Mouse (Mus musculus): ENCODE measurements at regions not wholly inside any gene's neighbourhood (a gene's known extent, or its start where the extent isn't known, plus 50 kb on each side); places are given as distances from the start of the nearest gene placed in this dataset.
A peak's percentile ranks its signal among the peaks of the same experiment; 100 is the strongest.
"Not testable (repeated sequence)": the region's sequence is repeated elsewhere in the genome, so short reads cannot be mapped to it uniquely, and the experiment has no call there.

DNA sequence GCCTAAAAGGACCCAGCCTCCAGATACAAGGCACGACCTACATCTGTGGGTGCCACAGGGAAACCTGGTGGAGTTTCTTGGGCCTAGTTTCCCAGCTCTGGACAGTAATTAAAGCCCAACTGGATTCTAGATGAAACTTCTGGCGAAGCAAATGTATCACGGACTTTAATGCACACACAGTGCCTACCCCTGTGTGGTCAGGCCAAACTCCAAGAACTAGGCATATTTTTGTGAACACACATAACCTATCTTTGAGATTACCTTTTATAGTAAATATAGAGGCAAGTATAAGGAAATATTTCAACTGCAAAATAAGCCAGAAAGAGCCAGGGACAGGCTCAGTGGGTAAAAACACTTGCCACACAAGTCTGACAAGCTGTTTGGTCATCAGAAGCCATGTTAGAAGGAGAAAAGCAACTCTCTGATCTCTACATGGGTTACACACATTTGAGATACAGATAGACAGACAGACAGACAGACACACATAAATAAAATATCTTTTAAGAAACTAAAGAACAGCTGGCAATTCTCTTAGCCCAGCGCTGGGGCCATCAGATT is 63.7 kb upstream of the Cpm start:
- Histone ChIP-seq H3K36me3 (no peaks in the 10 kb centered on the region), H3K4me1 (no peaks in the 10 kb centered on the region), H3K4me2 (replicated peaks) (no peak overlapping the region), H3K9ac (no peak overlapping the region), H3K27ac (replicated peaks) (no peak overlapping the region), H3K27me3 (0 out of 2 replicates have a peak, but pooled peaks cover 9% of the 10 kb centered on the region), H3K4me3 (replicated peaks) (no peak overlapping the region), H3K9me3 (replicated peaks) (no peaks in the 10 kb centered on the region)
- no peak for ATAC-seq (ENCODE audit: insufficient number of reproducible peaks, low FRiP score, low TSS enrichment, low read depth)
- 88% methylated on average over 4 of the region's 4 CpGs for WGBS

DNA sequence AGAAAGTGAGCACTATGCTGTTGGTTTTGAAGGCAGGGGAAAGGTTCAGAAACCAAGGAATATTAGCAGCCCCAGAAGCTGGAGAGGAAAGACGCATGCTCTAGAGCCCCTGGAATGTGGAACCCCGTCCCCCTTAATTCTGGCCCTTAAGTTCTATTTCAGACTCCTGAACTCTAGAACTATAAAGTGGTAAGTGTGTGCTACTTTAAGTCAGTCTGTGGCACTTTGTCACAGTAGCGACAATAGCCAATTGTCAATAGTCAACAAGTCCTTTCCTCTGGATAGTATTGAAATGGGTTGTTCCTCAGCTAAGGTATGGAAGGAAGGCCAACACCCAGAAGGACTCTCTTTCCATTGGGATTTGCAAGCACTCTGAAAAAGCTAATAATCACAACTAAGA is 64.2 kb upstream of the Cpm start:
- Histone ChIP-seq H3K27ac (replicated peaks) (no peak overlapping the region), H3K9ac (no peak overlapping the region), H3K4me1 (peaks cover 2% of the 10 kb centered on the region; the same call in 1 of the 2 replicates), H3K4me2 (replicated peaks) (no peak overlapping the region), H3K27me3 (0 out of 2 replicates have a peak, but pooled peaks cover 6% of the 10 kb centered on the region), H3K9me3 (replicated peaks) (no peaks in the 10 kb centered on the region), H3K4me3 (replicated peaks) (no peak overlapping the region), H3K36me3 (no peaks in the 10 kb centered on the region)
- 87% methylated on average over 3 of the region's 3 CpGs for WGBS
- ATAC-seq (ENCODE audit: insufficient number of reproducible peaks, low FRiP score, low TSS enrichment, low read depth) = no peak

DNA sequence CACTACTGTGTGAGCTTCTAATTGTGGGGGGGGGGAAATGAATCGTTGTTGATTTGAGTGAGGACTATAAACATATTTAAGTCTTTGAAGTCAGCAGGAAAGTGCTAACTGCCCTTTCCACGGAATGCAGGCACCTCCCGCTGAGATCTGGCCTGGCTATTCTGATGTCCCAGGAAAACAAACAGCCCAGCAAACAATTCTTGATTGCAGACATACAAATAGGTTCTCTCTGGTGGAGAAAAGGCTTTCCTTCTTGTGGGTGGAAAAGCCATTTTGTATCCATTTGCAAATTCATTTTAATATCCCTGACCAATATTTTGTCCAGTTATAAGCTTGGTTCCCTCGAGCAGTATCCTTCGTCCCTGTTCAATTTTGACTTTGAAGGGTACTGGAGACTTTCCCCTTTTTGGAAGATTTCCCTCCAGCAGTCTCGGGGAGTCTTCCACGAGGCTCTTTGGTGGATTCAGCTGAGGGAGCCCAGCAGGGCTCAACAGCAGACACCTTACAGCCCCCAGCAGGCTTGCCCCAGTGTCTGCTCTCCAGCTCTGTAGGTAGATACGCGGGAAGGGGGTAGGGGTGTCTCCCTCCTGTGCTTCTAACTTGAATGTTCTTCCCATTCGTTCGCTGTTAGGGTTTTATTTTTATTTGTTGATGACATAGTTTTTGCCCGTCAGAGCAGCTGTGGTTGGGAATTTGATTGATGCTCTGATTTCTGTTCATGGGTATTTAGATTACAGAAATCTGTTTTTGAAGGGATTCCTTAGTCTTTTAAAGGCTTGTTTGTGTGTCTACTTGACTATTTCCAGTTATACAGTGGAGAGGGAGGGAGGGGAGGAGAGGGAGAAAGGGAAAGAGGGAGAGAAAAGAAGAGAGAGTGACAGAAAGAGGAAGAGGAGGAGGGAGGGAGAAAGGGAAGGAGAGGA is 64.9 kb upstream of the Cpm start:
- Histone ChIP-seq H3K4me3 (replicated peaks) (no peak overlapping the region), H3K9ac (no peak overlapping the region), H3K4me1 (peaks cover 7% of the 10 kb centered on the region), H3K4me2 (replicated peaks) (no peak overlapping the region), H3K27ac (replicated peaks) (no peak overlapping the region), H3K27me3 (0 out of 2 replicates have a peak, but pooled peaks cover 1% of the 10 kb centered on the region), H3K36me3 (no peaks in the 10 kb centered on the region), H3K9me3 (replicated peaks) (no peaks in the 10 kb centered on the region)
- no peak for ATAC-seq (ENCODE audit: insufficient number of reproducible peaks, low FRiP score, low TSS enrichment, low read depth)
- WGBS = 38% methylated on average over 12 of the region's 12 CpGs

DNA sequence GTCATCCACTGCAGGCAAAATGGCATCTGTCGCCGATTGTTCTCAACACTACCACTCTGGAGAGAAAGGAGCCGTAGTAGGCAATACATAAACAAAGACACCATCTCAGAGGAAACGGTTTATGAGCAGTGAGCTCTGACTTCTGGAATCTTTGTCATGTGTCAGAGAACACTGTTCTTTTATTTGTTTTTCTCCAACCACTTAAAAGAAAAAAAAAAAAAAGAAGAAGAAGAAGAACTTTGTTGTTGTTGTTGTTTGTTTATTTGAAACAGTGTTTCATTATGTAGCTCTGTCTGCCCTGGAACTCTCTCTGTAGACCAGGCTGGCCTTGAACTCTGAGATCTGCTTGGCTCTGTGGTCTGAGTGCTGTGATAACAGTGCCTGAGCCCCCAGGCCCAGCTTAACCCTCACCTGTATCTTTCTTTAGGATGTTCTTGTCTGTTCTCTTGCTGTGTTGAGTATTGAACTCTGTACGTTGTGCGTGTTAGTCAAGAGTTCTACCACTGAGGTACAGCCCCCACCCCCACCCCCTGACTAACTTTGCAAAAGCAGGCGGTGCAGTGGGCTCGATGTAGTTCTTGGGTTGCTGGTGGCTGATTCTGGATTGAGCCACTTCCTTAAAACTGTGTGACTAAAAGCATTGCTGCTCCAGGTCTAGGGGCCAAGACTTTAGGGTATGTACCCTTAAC is 65.7 kb upstream of the Cpm start:
- 0 out of 2 replicates have a peak, but pooled peaks cover 2% of the 10 kb centered on the region for H3K27me3 ChIP-seq
- no peak overlapping the region for H3K4me2 ChIP-seq (replicated peaks)
- no peaks in the 10 kb centered on the region for H3K9me3 ChIP-seq (replicated peaks)
- 71% methylated on average over 8 of the region's 8 CpGs for WGBS
- ATAC-seq (ENCODE audit: insufficient number of reproducible peaks, low FRiP score, low TSS enrichment, low read depth) = no peak
- H3K27ac ChIP-seq (replicated peaks) = no peak overlapping the region
- H3K4me3 ChIP-seq (replicated peaks) = no peak overlapping the region
- peaks cover 7% of the 10 kb centered on the region for H3K4me1 ChIP-seq
- H3K9ac ChIP-seq = no peak overlapping the region
- H3K36me3 ChIP-seq = no peaks in the 10 kb centered on the region

DNA sequence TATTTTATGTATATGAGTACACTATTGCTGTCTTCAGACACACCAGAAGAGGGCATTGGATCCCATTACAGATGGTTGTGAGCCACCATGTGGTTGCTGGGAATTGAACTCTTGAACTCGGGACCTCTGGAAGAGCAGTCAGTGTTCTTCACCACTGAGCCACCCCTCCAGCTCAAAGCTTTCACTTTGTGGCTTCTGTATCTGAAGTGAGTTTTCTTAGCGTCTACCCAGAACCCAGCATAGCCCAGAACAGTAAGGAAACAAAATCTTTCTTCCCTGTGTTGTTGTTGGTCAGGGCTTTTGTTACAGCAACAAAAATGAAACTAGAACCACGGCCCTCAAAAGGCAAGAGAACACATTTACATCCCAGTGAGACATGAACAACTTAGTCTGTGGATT is 66.5 kb upstream of the Cpm start:
- not testable (repeated sequence) for H3K27ac ChIP-seq (replicated peaks); H3K4me3 ChIP-seq (replicated peaks); H3K4me2 ChIP-seq (replicated peaks); ATAC-seq (ENCODE audit: insufficient number of reproducible peaks, low FRiP score, low TSS enrichment, low read depth); H3K9ac ChIP-seq; H3K4me1 ChIP-seq; H3K27me3 ChIP-seq; H3K36me3 ChIP-seq; H3K9me3 ChIP-seq (replicated peaks)
- WGBS = 75% methylated on average over 3 of the region's 3 CpGs

DNA sequence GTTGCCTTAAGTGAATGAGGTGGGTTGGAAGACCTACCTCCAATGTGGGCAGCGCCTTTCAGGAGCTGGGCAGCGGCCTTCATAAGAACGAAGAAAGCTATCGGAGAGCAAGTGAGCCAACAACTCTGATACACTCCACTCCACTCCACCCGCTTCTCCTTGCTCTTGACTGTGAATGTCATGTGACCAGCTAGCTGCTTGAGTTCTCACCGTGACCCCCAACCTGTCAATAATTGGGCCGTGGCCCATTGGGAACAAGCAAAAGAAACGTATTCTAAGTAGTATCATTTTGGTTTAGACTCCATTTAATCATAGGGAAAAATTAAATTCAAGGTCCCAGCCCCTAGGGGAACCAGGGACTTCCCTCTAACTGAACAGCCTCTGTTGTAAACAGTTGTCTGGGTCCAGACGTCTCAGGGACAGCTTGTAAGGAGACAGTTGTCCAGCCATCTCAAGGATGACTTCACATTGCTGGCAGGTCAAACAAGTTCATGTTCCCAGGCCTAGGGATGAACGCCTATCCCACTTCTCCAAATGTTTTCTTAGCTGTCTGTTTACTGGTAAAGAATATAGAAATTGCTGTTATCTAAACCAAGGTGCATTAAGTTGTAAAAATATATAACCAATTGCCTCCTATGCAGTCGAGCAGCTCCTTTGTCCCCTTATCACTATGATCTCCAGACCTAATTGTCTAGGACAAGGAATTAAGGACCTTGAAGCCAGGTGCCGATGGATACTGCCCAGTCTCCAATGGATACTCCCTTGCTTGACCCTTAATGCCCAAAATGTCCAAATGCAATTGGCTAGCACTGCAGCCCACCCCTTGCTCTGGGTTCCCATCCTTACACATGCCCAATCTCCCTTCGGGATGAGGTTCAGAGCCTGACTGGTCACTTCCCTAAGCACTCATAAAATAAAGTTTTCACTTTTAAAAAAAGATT is 67.1 kb upstream of the Cpm start:
- 85% methylated on average over 13 of the region's 13 CpGs for WGBS
- Histone ChIP-seq H3K4me1 (peaks cover 7% of the 10 kb centered on the region), H3K27me3 (0 out of 2 replicates have a peak, but pooled peaks cover 2% of the 10 kb centered on the region), H3K27ac (replicated peaks) (no peak overlapping the region), H3K36me3 (no peaks in the 10 kb centered on the region), H3K9me3 (replicated peaks) (no peaks in the 10 kb centered on the region), H3K4me3 (replicated peaks) (no peak overlapping the region), H3K4me2 (replicated peaks) (no peak overlapping the region), H3K9ac (no peak overlapping the region)
- ATAC-seq (ENCODE audit: insufficient number of reproducible peaks, low FRiP score, low TSS enrichment, low read depth) = no peak

DNA sequence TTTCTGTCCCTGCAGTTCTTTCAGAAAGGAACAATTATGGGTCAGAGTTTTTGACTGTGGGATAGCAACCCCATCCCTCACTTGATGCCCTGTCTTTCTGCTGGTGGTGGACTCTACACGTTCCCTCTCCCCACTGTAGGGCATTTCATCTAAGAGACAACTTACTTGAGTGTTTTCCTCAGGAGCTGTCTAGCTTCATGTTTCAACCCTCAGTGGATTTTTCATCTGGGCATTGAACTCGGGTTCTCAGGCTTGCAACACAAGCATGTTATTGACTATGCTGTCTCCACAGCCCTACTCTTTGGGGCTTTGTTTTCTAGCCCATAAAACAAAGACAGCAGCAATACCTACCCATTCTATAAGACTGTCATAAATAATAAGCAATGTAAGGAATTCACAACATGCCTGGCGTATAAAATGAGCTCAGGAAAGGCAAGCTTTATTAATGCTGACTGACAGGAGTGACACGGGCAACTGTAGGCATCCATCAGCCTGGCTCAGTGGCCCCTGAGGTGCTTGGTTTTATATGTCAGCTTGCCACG is 68.0 kb upstream of the Cpm start:
- 0 out of 2 replicates have a peak, but pooled peaks cover 2% of the 10 kb centered on the region for H3K27me3 ChIP-seq
- H3K36me3 ChIP-seq = no peaks in the 10 kb centered on the region
- H3K9ac ChIP-seq = no peak overlapping the region
- peaks cover 7% of the 10 kb centered on the region for H3K4me1 ChIP-seq
- H3K4me3 ChIP-seq (replicated peaks) = no peak overlapping the region
- ATAC-seq (ENCODE audit: insufficient number of reproducible peaks, low FRiP score, low TSS enrichment, low read depth) = no peak
- H3K4me2 ChIP-seq (replicated peaks) = no peak overlapping the region
- H3K9me3 ChIP-seq (replicated peaks) = no peaks in the 10 kb centered on the region
- no peak overlapping the region for H3K27ac ChIP-seq (replicated peaks)
- 64% methylated on average over 5 of the region's 5 CpGs for WGBS

DNA sequence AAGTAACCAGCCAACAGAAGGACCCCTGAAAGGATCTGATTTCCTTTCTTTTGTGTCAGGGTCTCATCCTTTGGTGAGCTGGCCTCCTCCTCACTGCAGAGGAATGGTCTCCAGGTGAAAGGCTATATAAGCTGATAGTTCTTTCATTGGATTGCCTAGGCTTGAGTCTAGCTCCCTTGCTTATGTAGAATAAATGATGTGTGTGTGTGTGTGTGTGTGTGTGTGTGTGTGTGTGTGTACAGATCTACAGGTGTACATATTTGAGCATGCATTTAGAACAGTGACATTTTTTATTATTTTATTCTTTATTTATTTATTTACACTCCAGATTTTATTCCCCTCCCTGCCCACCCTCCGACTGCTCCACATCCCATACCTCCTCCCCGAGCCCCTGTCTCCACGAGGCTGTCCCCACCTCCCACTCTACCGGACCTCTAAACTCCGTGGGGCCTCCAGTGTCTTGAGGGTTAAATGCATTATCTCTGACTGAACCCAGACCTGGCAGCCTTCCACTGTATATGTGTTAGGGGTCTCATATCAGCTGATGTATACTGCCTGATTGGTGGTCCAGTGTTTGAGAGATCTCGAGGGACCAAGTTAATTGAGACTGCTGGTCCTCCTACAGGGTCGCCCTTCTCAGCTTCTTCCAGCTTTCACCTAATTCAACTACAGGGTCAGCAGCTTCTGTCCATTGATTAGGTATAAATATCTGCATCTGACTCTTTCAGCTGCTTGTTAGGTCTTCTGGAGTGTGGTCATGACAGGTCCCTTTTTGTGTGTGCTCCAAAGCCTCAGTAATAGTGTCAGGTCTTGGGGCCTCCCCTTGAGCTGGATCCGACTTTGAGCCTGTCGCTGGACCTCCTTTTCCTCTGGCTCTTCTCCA is 68.7 kb upstream of the Cpm start:
- ATAC-seq (ENCODE audit: insufficient number of reproducible peaks, low FRiP score, low TSS enrichment, low read depth) = no peak
- Histone ChIP-seq H3K27me3 (0 out of 2 replicates have a peak, but pooled peaks cover 2% of the 10 kb centered on the region), H3K36me3 (no peaks in the 10 kb centered on the region), H3K4me3 (replicated peaks) (no peak overlapping the region), H3K4me1 (peaks cover 7% of the 10 kb centered on the region), H3K9ac (no peak overlapping the region), H3K4me2 (replicated peaks) (no peak overlapping the region), H3K9me3 (replicated peaks) (no peaks in the 10 kb centered on the region), H3K27ac (replicated peaks) (no peak overlapping the region)
- 75% methylated on average over 9 of the region's 9 CpGs for WGBS

DNA sequence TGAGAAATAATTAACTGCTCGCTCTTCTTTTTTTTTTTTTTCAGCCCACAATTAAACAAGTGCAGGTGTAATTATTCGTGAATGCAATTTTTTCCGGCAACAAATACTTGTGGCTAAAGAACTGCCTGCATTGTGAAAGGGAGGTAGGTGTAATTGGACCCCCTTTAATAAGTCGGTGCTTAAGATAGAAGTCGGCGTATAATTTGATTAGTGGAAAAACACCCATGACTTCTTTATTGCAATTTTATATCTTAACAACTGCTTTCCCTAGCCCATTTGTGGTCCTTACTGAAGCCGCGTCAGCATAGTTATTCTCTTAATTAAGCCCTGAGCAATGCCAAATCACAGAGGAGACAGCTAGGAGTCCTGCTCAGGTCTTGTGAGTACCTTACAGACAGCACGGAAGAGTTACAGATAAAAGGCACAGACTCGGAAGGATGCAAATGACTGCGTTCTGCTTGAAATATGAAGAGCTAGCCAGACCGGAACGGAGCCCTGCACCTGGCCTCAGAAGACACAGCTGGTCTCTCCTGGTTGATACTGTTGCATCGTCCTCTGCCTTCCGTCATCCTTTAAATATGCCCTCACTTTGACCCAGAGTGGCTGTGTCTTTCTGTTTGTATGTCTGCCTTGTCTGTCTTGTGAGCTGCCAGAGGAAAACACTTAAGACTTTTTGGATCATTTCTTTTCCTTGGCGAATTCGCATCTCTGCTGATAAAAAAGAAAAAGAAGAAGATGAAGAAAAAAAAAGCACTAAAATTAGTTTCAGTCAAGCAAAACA is 69.5 kb upstream of the Cpm start:
- Histone ChIP-seq H3K9ac (no peak overlapping the region), H3K4me1 (peaks cover 7% of the 10 kb centered on the region), H3K27ac (replicated peaks) (peak overlapping the region; percentile 22; the same call in 1 of the 2 replicates), H3K4me3 (replicated peaks) (no peak overlapping the region), H3K9me3 (replicated peaks) (no peaks in the 10 kb centered on the region), H3K4me2 (replicated peaks) (no peak overlapping the region), H3K36me3 (no peaks in the 10 kb centered on the region), H3K27me3 (0 out of 2 replicates have a peak, but pooled peaks cover 2% of the 10 kb centered on the region)
- ATAC-seq (ENCODE audit: insufficient number of reproducible peaks, low FRiP score, low TSS enrichment, low read depth) = peak; percentile 22; the same call in 1 of the 2 replicates
- WGBS = 37% methylated on average over 17 of the region's 17 CpGs
